Mouse (Mus musculus) left cerebral cortex, postnatal 14 days (tissue): Measurements from ENCODE around the gene Cst10. TPM values are rescaled to one million over a fixed set of nuclear protein-coding genes. Genes with fewer than 3 reads are reported as not detected.
A peak's percentile ranks its signal among the peaks of the same experiment; 100 is the strongest.

Experiments
- DNase-seq, 2 experiments: peaks; one replicate each; pipeline ENCODE4 v3.0.0; 2021 to 2022; ENCODE audit warnings: low spot score in 2 of 2, mixed read lengths in 1 of 2
- intact Hi-C: fragments of 180-260 bp; cut with DNase I; formaldehyde crosslinking; loops from one replicate; pipeline ENCODE4 v1.15.1; 2025
- long read RNA-seq, 2 experiments: library from polyadenylated mRNA; stranded (forward); transcript quantifications; one replicate each; pipeline ENCODE4 v2.0.0; 2021
- total RNA-seq, 2 experiments: library from RNA; stranded (reverse); gene quantifications; 2 replicates each; pipeline ENCODE4 v1.2.3; 2021

Cst10 gene
- total RNA-seq: not detected
- long read RNA-seq, experiment 1: 0 reads
- long read RNA-seq, experiment 2: 0 reads

DNA sequence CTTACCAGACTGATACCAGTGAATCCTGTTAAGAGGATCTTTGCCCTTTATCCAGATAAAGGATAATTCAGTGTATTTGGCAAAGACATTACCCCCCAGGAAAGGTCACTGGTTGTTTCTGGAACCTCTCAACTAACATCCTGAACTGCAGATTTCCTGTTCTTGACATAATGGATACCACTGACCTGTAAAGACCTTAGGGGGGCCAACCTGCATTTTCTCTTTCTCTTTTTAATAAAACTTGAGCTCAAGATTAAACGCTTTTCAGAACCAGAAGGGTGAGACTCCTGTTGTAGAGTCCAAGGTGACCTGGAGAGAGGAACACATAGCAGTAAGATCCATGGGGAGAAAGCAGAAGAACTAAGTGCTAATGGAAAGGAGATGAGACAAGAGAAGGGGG is at the start of gene Cst10:
Gene Cst10 (plus strand): TSS at position 301 of the 400 bp plus-strand sequence.
- DNase-seq: no peak
- intact Hi-C loops: no loop called here

DNA sequence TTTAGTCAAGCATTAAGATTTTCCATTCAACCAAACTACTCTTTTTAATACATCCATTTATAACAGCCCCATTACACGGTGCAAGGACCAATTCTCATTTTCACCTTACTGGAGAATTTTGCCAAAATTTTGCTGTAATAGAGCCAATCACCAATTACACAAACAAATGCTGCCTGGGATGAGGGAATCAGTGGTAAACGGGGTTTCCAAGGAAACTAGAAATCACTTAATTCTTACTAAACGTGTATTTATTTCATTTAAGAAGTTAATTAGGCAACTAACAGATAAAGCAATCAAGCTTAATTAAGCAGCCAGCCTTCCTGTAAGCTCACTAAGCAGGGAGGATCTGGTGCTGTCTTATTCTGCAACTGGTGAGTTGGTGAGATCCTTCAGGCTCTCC is 11.9 kb upstream of the Cst10 start:
- intact Hi-C loops: no loop called here
- DNase-seq: no peak

DNA sequence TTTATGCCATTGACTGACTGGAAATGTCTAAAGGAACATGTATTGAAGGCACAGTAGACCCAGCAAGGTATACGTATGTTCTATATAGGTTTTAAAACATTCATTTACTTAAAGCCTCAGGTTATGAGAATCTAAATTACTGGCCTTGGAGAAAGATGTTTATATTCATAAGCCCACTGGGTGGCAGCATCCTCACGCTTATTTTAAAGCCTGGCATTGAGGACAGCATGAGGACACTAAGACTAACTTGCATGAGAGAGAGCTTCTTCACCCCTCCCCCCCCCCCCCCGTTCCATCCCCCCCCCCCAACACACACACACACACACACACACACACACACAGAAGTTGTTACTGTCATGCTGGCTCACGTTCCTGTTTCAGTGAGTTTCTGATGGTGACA is 17.7 kb downstream of the Cst10 start:
- peak; percentile 38 to 54 for DNase-seq
- intact Hi-C loops: loop anchor here (1.0 to 5.0 kb wide), 3 partner anchors 345 to 676 kb away; no protein-coding TSS in a partner anchor
